Mouse (Mus musculus) liver, embryonic 16.5 days (tissue): ENCODE measurements around the gene Gm498. TPM values are rescaled to one million over a fixed set of nuclear protein-coding genes. Genes with fewer than 3 reads are reported as not detected.

ENCODE experiments used
- ATAC-seq: fragments of 200-750 bp; cut with Nextera tagmentation; 2 replicates; pipeline ENCODE4 v1.8.0; 2017; ENCODE audit warnings: low read depth, mild to moderate bottlenecking, moderate number of reproducible peaks, moderate library complexity
- H3K27ac ChIP-seq: fragments of 300-500 bp; sonication (generic); 2 replicates; pipeline ENCODE4 v1.5.1; 2014; ENCODE audit warnings: mild to moderate bottlenecking, low read length
- H3K27me3 ChIP-seq: fragments of 300-500 bp; sonication (generic); 2 replicates; pipeline ENCODE4 v1.6.1; 2014; ENCODE audit warnings: low read depth, low read length, mixed read lengths; ENCODE audit not compliant: control insufficient read depth, insufficient read depth
- H3K36me3 ChIP-seq: fragments of 300-500 bp; sonication (generic); 2 replicates; pipeline ENCODE4 v1.6.1; 2014; ENCODE audit warnings: mild to moderate bottlenecking; ENCODE audit not compliant: control insufficient read depth, insufficient read depth
- H3K4me1 ChIP-seq: fragments of 300-500 bp; sonication (generic); 2 replicates; pipeline ENCODE4 v1.6.1; 2014; ENCODE audit warnings: low read depth, low read length, mixed read lengths; ENCODE audit not compliant: control insufficient read depth
- H3K4me2 ChIP-seq: fragments of 300-500 bp; sonication (generic); 2 replicates; pipeline ENCODE4 v1.6.1; 2014; ENCODE audit warnings: low read depth, low read length, mixed read lengths
- H3K4me3 ChIP-seq: fragments of 300-500 bp; sonication (generic); 2 replicates; pipeline ENCODE4 v1.5.1; 2014; ENCODE audit warnings: low read depth, mild to moderate bottlenecking, low read length
- H3K9ac ChIP-seq: fragments of 300-500 bp; sonication (generic); 2 replicates; pipeline ENCODE4 v1.6.1; 2014; ENCODE audit warnings: low read depth, low read length
- H3K9me3 ChIP-seq: fragments of 300-500 bp; sonication (generic); replicated peaks from 2 replicates; pipeline ENCODE4 v1.6.1; 2016; ENCODE audit warnings: low read length; ENCODE audit not compliant: control insufficient read depth
- WGBS: fragments of 180-500 bp; shearing (Covaris S2); extraction: QIAGEN DNeasy Blood & Tissue Kit; methylation state at CpG from one replicate; pipeline ENCODE4 v1.1.7; 2014; ENCODE audit not compliant: insufficient replicate concordance; 5-methylcytosine and 5-hydroxymethylcytosine counted together
- polyA plus RNA-seq: library from polyadenylated mRNA; unstranded; fragments of >200 nt; fragmentation: Nextera tagmentation; extraction: Ambion mirVana; gene quantifications from 2 replicates; pipeline ENCODE4 v1.2.1, GENCODE M21; 2015

Gene Gm498
- polyA plus RNA-seq, 1 experiment from 2014 or later = not detected

DNA sequence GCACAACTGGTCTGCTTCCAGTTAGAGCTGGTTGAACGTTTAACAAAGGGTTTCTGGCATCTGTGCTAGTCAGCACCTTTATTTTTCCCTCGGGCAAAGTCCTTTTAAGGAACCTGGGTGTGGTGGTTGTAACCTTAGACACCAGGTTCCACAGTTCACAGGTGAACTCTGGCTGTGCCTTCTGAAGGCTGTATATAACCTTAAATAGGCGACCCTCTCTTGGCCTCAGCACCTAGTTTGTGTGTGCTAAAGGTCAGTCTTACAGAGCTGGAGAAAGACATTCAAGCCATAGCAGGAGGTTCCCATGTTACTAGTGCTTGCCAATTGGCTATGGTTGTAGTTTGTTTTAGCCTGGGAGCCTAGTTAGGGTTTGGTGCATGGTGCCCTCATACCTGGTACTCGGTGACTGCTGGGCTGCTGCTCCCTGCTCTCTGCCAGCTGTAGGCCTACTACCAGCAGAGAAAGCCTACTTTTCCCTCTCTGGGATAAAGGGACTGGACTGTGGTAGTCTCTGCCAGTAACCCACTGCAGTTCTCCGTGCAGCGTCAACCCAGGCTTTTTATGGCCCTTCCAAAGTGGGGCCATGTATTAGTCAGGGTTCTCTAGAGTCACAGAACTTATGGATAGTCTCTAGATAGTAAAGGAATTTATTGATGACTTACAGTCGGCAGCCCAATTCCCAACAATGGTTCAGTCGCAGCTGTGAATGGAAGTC, 17.7 kb upstream of the Gm498 start:
- no peaks in the 10 kb centered on the region for H3K4me1 ChIP-seq
- 70% methylated on average over 7 of the region's 8 CpGs for WGBS
- no peak for ATAC-seq
- H3K4me3 ChIP-seq = no peak overlapping the region
- no peak overlapping the region for H3K9ac ChIP-seq
- H3K27ac ChIP-seq = no peak overlapping the region
- peaks cover 2% of the 10 kb centered on the region for H3K36me3 ChIP-seq
- H3K9me3 ChIP-seq = no peaks in the 10 kb centered on the region
- no peaks in the 10 kb centered on the region for H3K27me3 ChIP-seq
- no peak overlapping the region for H3K4me2 ChIP-seq

DNA sequence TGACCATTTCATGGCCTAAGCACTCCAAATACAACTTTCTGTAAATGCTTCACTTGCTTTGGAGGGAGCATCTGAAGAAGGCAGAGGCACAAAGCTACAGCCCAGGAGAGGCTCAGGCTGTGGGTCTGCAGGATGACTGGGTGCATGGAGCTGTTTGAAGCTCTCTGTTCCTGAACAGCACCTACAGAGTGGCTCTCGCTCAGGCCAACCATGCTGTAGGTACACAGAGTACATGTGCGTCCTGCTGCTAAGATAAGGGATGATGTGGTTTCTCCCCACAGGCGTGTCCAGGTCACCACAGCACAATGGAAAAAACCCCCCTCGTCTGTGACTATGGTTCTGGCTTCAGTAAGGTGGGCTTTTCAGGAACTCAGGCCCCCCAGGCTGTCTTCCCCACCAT, 2.2 kb downstream of the Gm498 start:
- Histone ChIP-seq H3K4me3 (no peak overlapping the region), H3K27ac (no peak overlapping the region), H3K36me3 (no peaks in the 10 kb centered on the region), H3K9me3 (no peaks in the 10 kb centered on the region), H3K4me1 (no peaks in the 10 kb centered on the region), H3K9ac (no peak overlapping the region), H3K27me3 (no peaks in the 10 kb centered on the region), H3K4me2 (no peak overlapping the region)
- 29% methylated on average over 4 of the region's 4 CpGs for WGBS
- no peak for ATAC-seq

DNA sequence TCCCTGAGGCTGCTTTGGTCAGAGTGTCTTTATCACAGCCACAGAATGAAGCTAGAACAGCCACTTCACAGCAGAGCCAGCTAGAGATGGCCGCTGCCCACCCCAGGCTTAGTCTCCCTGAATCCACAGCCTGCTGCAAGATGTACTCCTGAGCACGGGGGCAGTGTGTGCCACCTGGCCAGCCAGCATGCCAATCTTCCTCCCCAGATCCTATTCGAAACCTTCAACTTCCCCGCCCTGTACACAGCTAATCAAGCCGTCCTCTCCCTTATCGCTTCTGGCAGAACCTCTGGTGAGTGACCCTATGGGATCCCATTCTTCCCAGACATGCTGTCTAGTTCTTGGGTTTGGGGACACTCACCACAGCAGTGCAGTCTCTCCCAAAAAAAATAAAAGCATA, 17.1 kb downstream of the Gm498 start:
- Histone ChIP-seq H3K9ac (no peak overlapping the region), H3K27me3 (no peaks in the 10 kb centered on the region), H3K4me2 (no peak overlapping the region), H3K27ac (no peak overlapping the region), H3K9me3 (no peaks in the 10 kb centered on the region), H3K4me1 (no peaks in the 10 kb centered on the region; the same call in 1 of the 2 replicates), H3K4me3 (no peak overlapping the region), H3K36me3 (no peaks in the 10 kb centered on the region)
- ATAC-seq = peak; percentile 54; the same call in 1 of the 2 replicates
- 36% methylated on average over 6 of the region's 6 CpGs for WGBS

DNA sequence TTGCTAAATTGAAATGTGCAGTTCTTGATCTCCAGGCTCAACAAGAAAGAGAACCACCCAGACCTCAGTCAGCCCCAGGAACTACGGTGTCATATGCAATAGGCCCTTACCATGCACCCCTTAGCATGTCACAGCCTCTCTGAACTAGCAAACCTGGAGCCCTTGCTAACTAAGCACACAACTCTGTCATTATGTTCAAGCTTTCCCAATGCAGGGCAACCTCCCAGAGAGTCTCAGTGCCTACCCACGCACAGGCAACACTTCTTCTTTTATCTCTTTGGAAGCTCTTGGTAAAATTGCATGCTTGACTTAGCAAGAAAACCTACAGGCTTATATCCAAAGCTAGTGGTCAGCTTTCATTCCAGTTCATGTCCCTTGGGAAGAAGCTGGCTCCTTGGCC, 24.5 kb downstream of the Gm498 start:
- Histone ChIP-seq H3K36me3 (no peaks in the 10 kb centered on the region), H3K4me1 (no peaks in the 10 kb centered on the region), H3K4me2 (no peak overlapping the region), H3K27ac (no peak overlapping the region), H3K9me3 (no peaks in the 10 kb centered on the region), H3K9ac (no peak overlapping the region), H3K27me3 (no peaks in the 10 kb centered on the region; the same call in 1 of the 2 replicates), H3K4me3 (no peak overlapping the region)
- ATAC-seq = no peak
- WGBS = 39% methylated on average over 2 of the region's 2 CpGs

DNA sequence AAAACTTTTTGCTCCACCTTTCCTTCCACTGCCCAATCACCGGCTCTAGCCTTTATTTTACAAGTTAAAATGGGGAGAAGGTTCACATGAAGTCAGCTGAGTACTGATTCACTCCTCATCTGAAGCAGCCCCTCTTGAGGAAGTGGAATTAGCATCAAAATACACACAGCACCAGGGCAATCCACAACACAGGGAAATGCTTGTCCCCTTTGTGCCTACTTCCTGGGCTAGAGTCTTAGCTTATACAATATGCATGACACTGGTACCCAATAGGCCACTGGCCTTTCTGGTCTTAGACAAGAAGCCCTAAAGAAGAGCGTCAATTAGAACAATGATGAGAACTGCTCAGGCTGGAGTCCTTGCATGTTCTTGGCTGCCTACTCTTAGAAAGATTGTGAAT, 25.7 kb downstream of the Gm498 start:
- WGBS = 55% methylated on average over 2 of the region's 2 CpGs
- no peak overlapping the region for H3K27ac ChIP-seq
- no peak overlapping the region for H3K4me3 ChIP-seq
- no peak overlapping the region for H3K4me2 ChIP-seq
- no peak overlapping the region for H3K9ac ChIP-seq
- H3K27me3 ChIP-seq = no peaks in the 10 kb centered on the region; the same call in 1 of the 2 replicates
- H3K36me3 ChIP-seq = no peaks in the 10 kb centered on the region
- H3K9me3 ChIP-seq = no peaks in the 10 kb centered on the region
- ATAC-seq = no peak
- H3K4me1 ChIP-seq = no peaks in the 10 kb centered on the region

DNA sequence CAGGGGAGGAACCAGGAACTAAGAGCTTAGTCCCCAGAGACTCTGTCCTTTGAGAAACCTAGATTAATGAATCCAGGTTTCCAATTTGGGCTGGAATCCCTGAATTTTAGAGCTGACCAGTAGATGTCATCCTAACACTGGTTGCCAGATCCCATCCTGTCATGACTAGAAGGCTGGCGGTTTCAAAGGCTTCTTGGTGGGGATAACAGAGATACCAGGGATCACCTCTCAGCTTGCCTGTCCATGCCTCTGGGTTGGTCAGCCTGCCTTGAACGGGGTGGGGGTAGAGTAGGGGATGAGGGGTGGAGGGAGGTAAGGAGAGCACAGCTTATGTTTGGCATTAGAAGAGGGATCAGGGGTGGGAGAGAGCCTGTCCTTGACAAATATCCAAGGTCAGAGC, 34.0 kb downstream of the Gm498 start:
- no peak overlapping the region for H3K4me2 ChIP-seq
- H3K36me3 ChIP-seq = no peaks in the 10 kb centered on the region
- WGBS = 11% methylated on average over 2 of the region's 2 CpGs
- H3K9ac ChIP-seq = no peak overlapping the region
- H3K9me3 ChIP-seq = no peaks in the 10 kb centered on the region
- no peak overlapping the region for H3K27ac ChIP-seq
- H3K4me3 ChIP-seq = no peak overlapping the region
- no peaks in the 10 kb centered on the region for H3K4me1 ChIP-seq
- ATAC-seq = no peak
- H3K27me3 ChIP-seq = no peaks in the 10 kb centered on the region

DNA sequence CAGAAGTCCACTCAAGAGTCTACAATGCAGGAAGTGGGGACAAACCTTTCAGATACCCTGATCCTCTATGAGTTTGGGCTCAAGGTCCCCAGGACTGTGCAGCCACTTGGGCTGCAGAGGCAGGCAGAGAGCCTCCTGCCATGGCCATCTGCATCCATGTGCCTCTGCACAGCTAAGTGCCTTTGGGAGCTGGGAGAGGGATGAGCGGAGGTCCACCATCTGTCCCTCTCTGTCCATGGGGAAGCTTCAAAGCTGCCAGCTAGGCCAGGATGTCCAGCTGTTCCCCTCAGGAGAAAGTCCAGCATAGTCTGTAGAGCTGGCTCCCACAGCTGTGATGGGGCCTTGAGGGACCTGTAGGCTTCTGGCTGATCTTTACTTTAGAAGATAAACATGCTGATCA, 38.5 kb downstream of the Gm498 start:
- 67% methylated on average over 1 of the region's 1 CpGs for WGBS
- H3K27ac ChIP-seq = no peak overlapping the region
- no peaks in the 10 kb centered on the region for H3K9me3 ChIP-seq
- H3K9ac ChIP-seq = no peak overlapping the region
- H3K4me2 ChIP-seq = no peak overlapping the region
- H3K36me3 ChIP-seq = no peaks in the 10 kb centered on the region
- no peaks in the 10 kb centered on the region for H3K4me1 ChIP-seq
- H3K4me3 ChIP-seq = no peak overlapping the region
- no peak for ATAC-seq
- H3K27me3 ChIP-seq = no peaks in the 10 kb centered on the region

DNA sequence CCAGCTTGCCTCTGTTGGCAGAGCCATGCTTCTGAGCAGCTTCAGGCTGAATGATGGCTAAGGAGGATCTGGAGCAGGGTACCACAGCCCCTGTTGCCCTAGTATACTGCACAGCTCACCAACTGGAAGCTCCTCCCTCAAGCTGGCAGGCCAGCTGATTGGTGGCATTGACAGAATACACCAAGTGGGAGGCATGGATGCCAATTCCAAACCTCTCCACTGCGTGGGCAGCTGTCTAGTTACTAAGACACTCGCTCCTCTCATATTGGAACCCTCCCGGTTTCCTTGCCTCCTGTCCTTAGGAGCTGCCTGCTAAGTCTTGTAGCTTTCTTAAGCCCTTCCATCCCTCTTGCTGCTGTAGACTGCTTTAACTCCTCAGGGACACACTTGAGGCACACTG, 39.0 kb downstream of the Gm498 start:
- no peak for ATAC-seq
- H3K9me3 ChIP-seq = no peaks in the 10 kb centered on the region
- no peak overlapping the region for H3K4me3 ChIP-seq
- no peaks in the 10 kb centered on the region for H3K27me3 ChIP-seq
- no peak overlapping the region for H3K27ac ChIP-seq
- no peaks in the 10 kb centered on the region for H3K4me1 ChIP-seq
- no peak overlapping the region for H3K4me2 ChIP-seq
- 58% methylated on average over 3 of the region's 3 CpGs for whole genome bisulfite sequencing
- H3K9ac ChIP-seq = no peak overlapping the region
- H3K36me3 ChIP-seq = no peaks in the 10 kb centered on the region

DNA sequence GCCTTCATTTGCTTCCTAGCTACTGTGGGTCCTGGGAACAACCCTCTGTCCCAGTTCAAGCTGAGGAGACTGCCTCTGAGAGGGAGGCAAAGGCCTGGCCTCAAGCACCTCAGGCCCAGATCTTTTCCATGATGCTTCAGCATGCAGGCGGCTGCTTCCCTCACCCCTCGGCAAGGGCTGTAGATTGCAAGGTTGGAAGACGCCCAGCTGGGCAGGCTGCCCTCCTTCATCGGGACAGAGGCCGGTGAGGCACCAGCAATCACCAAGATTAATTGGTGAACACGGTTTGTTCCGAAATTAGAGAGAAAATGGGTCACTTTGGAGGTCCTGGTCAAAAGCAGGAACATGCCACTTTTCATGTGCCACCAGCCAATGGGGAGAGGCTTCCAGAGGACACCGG, 47.0 kb downstream of the Gm498 start:
- no peaks in the 10 kb centered on the region for H3K36me3 ChIP-seq
- WGBS = 59% methylated on average over 8 of the region's 8 CpGs
- no peak for ATAC-seq
- H3K4me1 ChIP-seq = no peaks in the 10 kb centered on the region
- H3K27ac ChIP-seq = no peak overlapping the region
- H3K9me3 ChIP-seq = no peaks in the 10 kb centered on the region
- no peaks in the 10 kb centered on the region for H3K27me3 ChIP-seq
- H3K9ac ChIP-seq = no peak overlapping the region
- H3K4me2 ChIP-seq = no peak overlapping the region
- H3K4me3 ChIP-seq = no peak overlapping the region
